Mouse (Mus musculus) kidney, embryonic 14.5 days (tissue): ENCODE results near the gene AC134908.4. TPM values are rescaled to one million over a fixed set of nuclear protein-coding genes. Genes with fewer than 3 reads are reported as not detected.

Experiments
- microRNA-seq: library from miRNA; unstranded; fragments of <30 nt; microRNA quantifications from one replicate; pipeline ENCODE4, GENCODE M21; 2016
- polyA plus RNA-seq: library from polyadenylated mRNA; unstranded; fragments of >200 nt; fragmentation: Nextera tagmentation; extraction: Ambion mirVana; gene quantifications from 2 replicates; pipeline ENCODE4 v1.2.1, GENCODE M21; 2014

Gene AC134908.4
- polyA plus RNA-seq, 1 experiment from 2014 or later, result not detected

Small RNA genes lying within 50 kb of the gene (microRNA-seq; reads per million reads assigned to microRNA genes)
- gene Gm25083 (not detected), gene Mir3082 (0.84 reads per million), gene Mir6966 (not detected)

Other genes with a start within 250 kb of the AC134908.4 start
- 6.5 and 8.5 TPM in 2 replicates for gene Sox8, start 225.0 kb downstream of the AC134908.4 start, polyA plus RNA-seq
- 21.3 and 29.8 TPM in 2 replicates for gene Lmf1, start 216.6 kb downstream of the AC134908.4 start, polyA plus RNA-seq
- gene Gng13, start 78.5 kb downstream of the AC134908.4 start, polyA plus RNA-seq, result 0.50 and 1.5 TPM in 2 replicates
- 17.3 and 26.0 TPM in 2 replicates for gene Chtf18, start 68.2 kb downstream of the AC134908.4 start, polyA plus RNA-seq
- gene Rpusd1, start 68.0 kb downstream of the AC134908.4 start, polyA plus RNA-seq, result 21.6 and 22.1 TPM in 2 replicates
- gene Mslnl, start 59.6 kb downstream of the AC134908.4 start, polyA plus RNA-seq, result not detected in 2 replicates
- gene Msln, start 41.3 kb downstream of the AC134908.4 start, polyA plus RNA-seq, result 2.6 and 3.3 TPM in 2 replicates
- gene Narfl, start 21.9 kb downstream of the AC134908.4 start, polyA plus RNA-seq, result 25.3 and 27.3 TPM in 2 replicates
- 75.4 and 75.6 TPM in 2 replicates for gene Haghl, start 10.0 kb downstream of the AC134908.4 start, polyA plus RNA-seq
- 0.32 and 0.41 TPM in 2 replicates for gene Ccdc78, start 9.1 kb downstream of the AC134908.4 start, polyA plus RNA-seq
- 90.2 and 111 TPM in 2 replicates for gene Fam173a, start 2.8 kb downstream of the AC134908.4 start, polyA plus RNA-seq
- gene Metrn, start 1.5 kb upstream of the AC134908.4 start, polyA plus RNA-seq, result 8.2 and 28.6 TPM in 2 replicates
- 1.1 and 1.3 TPM in 2 replicates for gene Fbxl16, start 13.4 kb upstream of the AC134908.4 start, polyA plus RNA-seq
- gene Wdr24, start 28.0 kb upstream of the AC134908.4 start, polyA plus RNA-seq, result 21.4 and 32.0 TPM in 2 replicates
- gene Jmjd8, start 33.2 kb upstream of the AC134908.4 start, polyA plus RNA-seq, result 45.7 and 47.0 TPM in 2 replicates
- gene Stub1, start 37.7 kb upstream of the AC134908.4 start, polyA plus RNA-seq, result 350 and 425 TPM in 2 replicates
- gene Rhbdl1, start 41.6 kb upstream of the AC134908.4 start, polyA plus RNA-seq, result 2.0 and 2.5 TPM in 2 replicates
- 1.7 and 2.6 TPM in 2 replicates for gene Gm20683, start 46.1 kb upstream of the AC134908.4 start, polyA plus RNA-seq
- gene Rhot2, start 49.2 kb upstream of the AC134908.4 start, polyA plus RNA-seq, result 13.0 and 21.7 TPM in 2 replicates
- 21.4 and 27.5 TPM in 2 replicates for gene Wdr90, start 65.8 kb upstream of the AC134908.4 start, polyA plus RNA-seq
- gene Mcrip2, start 73.1 kb upstream of the AC134908.4 start, polyA plus RNA-seq, result 40.0 and 41.4 TPM in 2 replicates
- 83.9 and 85.3 TPM in 2 replicates for gene Mettl26, start 79.4 kb upstream of the AC134908.4 start, polyA plus RNA-seq
- 0.99 and 1.2 TPM in 2 replicates for gene Wfikkn1, start 85.2 kb upstream of the AC134908.4 start, polyA plus RNA-seq
- 17.2 and 20.4 TPM in 2 replicates for gene Rab40c, start 124.1 kb upstream of the AC134908.4 start, polyA plus RNA-seq
- gene Pigq, start 149.3 kb upstream of the AC134908.4 start, polyA plus RNA-seq, result 51.5 and 77.2 TPM in 2 replicates
- 0.28 and 0.43 TPM in 2 replicates for gene Nhlrc4, start 149.3 kb upstream of the AC134908.4 start, polyA plus RNA-seq
- 2.8 and 4.4 TPM in 2 replicates for gene A930017K11Rik, start 156.9 kb upstream of the AC134908.4 start, polyA plus RNA-seq
- gene Capn15, start 190.1 kb upstream of the AC134908.4 start, polyA plus RNA-seq, result 27.1 and 35.3 TPM in 2 replicates